Mouse (Mus musculus): ENCODE measurements around the gene En2. TPM values are rescaled to one million over a fixed set of nuclear protein-coding genes. Genes with fewer than 3 reads are reported as not detected.

Gene En2
- total and polyA plus RNA-seq, 3 experiments = 0.05 TPM; not detected in 2

DNA sequence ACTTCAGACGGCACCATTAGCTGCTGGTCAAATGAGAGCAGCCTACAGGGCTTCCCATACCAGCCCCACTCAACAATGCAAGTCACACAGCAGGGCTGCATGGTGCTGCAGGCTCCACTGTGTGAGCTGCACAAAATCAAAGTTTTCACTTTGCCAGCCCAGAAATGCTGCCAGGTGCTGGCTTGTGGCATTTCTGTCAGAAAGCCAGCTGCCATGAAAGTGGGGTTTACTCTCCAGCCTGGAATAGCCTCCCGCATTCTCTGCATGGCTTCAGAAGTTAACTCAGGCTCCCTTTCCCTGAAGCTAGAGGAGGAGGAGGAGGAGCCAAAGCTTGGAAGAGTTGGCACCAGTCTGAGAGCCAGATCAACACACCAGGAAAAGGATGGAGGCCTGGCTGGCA lies 29.1 kb upstream of the En2 start:
- no peaks in the 10 kb centered on the region for H3K36me3 ChIP-seq (ENCODE audit: control insufficient read depth, insufficient read depth, low read length)
- H3K4me1 ChIP-seq (ENCODE audit: control insufficient read depth, insufficient read depth, low read length) = no peaks in the 10 kb centered on the region
- no peaks in the 10 kb centered on the region for H3K79me2 ChIP-seq (replicated peaks; ENCODE audit: control insufficient read depth, insufficient read depth, low read length)
- TF ChIP-seq EP300 (IDR thresholded peaks at IDR 0.05; ENCODE audit: insufficient read depth, low read depth, low read length) (no peak), POLR2A (IDR thresholded peaks at IDR 0.05; ENCODE audit: insufficient read depth, low read depth, low read length) (no peak), CTCF (IDR thresholded peaks at IDR 0.05) (no peak)
- no peak for DNase-seq
- intact Hi-C loops (cut with DNase I) = no loop called here
- no peaks in the 10 kb centered on the region for H3K27me3 ChIP-seq (ENCODE audit: control insufficient read depth, insufficient read depth, low read length)
- no peak overlapping the region for H3K9ac ChIP-seq (ENCODE audit: low read depth, low read length)
- 36% methylated on average over 2 of the region's 2 CpGs for WGBS
- H3K27ac ChIP-seq = no peak overlapping the region
- no peak overlapping the region for H3K4me3 ChIP-seq

DNA sequence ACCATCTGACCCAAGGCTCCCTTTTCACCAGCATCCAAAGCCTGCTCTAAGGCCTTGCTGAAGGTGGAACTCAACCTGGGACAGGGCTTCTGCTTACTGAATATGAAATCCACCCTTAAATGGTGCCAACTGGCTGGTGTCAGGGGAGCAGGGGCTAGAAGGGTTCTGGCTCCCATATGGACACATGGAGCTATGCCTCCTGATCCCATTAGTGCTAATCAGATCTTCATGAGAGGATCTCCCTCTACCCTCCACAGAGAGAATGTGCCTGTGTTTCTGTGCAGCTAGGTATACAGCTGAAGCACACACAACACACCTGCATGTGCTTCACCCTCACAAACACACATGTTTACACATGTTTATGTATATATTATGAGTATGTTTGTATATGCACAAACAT lies 20.9 kb upstream of the En2 start:
- no peak overlapping the region for H3K4me3 ChIP-seq
- no peaks in the 10 kb centered on the region for H3K36me3 ChIP-seq (ENCODE audit: control insufficient read depth, insufficient read depth, low read length)
- DNase-seq = no peak
- no peaks in the 10 kb centered on the region for H3K27me3 ChIP-seq (ENCODE audit: control insufficient read depth, insufficient read depth, low read length)
- no peaks in the 10 kb centered on the region for H3K79me2 ChIP-seq (replicated peaks; ENCODE audit: control insufficient read depth, insufficient read depth, low read length)
- intact Hi-C loops (cut with DNase I) = no loop called here
- TF ChIP-seq CTCF (IDR thresholded peaks at IDR 0.05) (no peak), EP300 (IDR thresholded peaks at IDR 0.05; ENCODE audit: insufficient read depth, low read depth, low read length) (no peak), POLR2A (IDR thresholded peaks at IDR 0.05; ENCODE audit: insufficient read depth, low read depth, low read length) (no peak)
- H3K4me1 ChIP-seq (ENCODE audit: control insufficient read depth, insufficient read depth, low read length) = no peaks in the 10 kb centered on the region
- no peak overlapping the region for H3K27ac ChIP-seq
- no peak overlapping the region for H3K9ac ChIP-seq (ENCODE audit: low read depth, low read length)

DNA sequence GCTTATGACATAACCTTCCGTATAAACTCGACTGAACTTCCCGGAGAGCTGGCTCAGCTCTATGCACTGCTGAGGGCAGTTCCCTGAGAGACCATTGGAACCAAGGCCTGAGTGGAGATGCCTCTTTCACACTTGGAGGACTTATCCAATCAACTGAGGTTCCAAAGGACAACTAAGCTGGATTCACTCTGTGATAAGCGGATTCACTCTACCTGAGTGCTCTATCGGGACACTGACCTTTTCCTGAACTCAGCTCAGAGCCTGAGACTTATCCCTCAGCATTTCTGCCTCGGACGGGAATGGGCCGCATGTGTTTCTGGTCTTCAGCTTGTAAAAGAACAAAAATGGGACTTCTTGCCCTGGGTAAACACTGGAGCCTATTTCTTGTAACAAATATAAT lies 19.5 kb upstream of the En2 start:
- Histone ChIP-seq H3K36me3 (ENCODE audit: control insufficient read depth, insufficient read depth, low read length) (no peaks in the 10 kb centered on the region), H3K4me3 (no peak overlapping the region), H3K79me2 (replicated peaks; ENCODE audit: control insufficient read depth, insufficient read depth, low read length) (no peaks in the 10 kb centered on the region), H3K27me3 (ENCODE audit: control insufficient read depth, insufficient read depth, low read length) (no peaks in the 10 kb centered on the region), H3K9ac (ENCODE audit: low read depth, low read length) (no peak overlapping the region), H3K27ac (no peak overlapping the region), H3K4me1 (ENCODE audit: control insufficient read depth, insufficient read depth, low read length) (no peaks in the 10 kb centered on the region)
- WGBS = 74% methylated on average over 8 of the region's 8 CpGs
- no peak for DNase-seq
- intact Hi-C loops (cut with DNase I) = no loop called here
- TF ChIP-seq EP300 (IDR thresholded peaks at IDR 0.05; ENCODE audit: insufficient read depth, low read depth, low read length) (no peak), CTCF (IDR thresholded peaks at IDR 0.05) (no peak), POLR2A (IDR thresholded peaks at IDR 0.05; ENCODE audit: insufficient read depth, low read depth, low read length) (no peak)

DNA sequence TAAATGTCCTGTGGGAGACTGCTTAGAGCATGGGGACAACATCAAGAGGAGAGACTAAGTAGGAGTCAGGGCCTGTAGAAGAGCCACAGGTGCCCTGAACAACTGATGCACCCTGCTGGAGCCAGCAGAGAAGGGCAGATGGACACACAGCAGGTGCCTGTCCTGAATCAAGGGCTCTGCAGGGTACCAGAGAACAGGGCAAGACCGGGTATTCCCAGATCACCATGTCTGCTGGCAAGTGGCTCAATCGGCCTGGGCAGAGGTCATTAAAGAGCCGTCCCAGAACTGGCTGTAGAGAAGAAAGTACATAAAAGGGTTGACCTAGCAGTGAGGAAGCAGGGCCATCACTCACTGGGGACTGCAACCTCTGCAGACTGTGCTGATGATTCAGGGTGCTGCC lies 17.0 kb upstream of the En2 start:
- Histone ChIP-seq H3K27me3 (ENCODE audit: control insufficient read depth, insufficient read depth, low read length) (no peaks in the 10 kb centered on the region; the same call in 1 of the 2 replicates), H3K79me2 (replicated peaks; ENCODE audit: control insufficient read depth, insufficient read depth, low read length) (no peaks in the 10 kb centered on the region), H3K9ac (ENCODE audit: low read depth, low read length) (no peak overlapping the region), H3K36me3 (ENCODE audit: control insufficient read depth, insufficient read depth, low read length) (no peaks in the 10 kb centered on the region), H3K4me1 (ENCODE audit: control insufficient read depth, insufficient read depth, low read length) (no peaks in the 10 kb centered on the region), H3K4me3 (no peak overlapping the region), H3K27ac (no peak overlapping the region)
- intact Hi-C loops (cut with DNase I) = no loop called here
- DNase-seq = no peak
- WGBS = 48% methylated on average over 3 of the region's 3 CpGs
- TF ChIP-seq CTCF (IDR thresholded peaks at IDR 0.05) = no peak
- no peak for TF ChIP-seq EP300 (IDR thresholded peaks at IDR 0.05; ENCODE audit: insufficient read depth, low read depth, low read length)
- TF ChIP-seq POLR2A (IDR thresholded peaks at IDR 0.05; ENCODE audit: insufficient read depth, low read depth, low read length) = no peak

DNA sequence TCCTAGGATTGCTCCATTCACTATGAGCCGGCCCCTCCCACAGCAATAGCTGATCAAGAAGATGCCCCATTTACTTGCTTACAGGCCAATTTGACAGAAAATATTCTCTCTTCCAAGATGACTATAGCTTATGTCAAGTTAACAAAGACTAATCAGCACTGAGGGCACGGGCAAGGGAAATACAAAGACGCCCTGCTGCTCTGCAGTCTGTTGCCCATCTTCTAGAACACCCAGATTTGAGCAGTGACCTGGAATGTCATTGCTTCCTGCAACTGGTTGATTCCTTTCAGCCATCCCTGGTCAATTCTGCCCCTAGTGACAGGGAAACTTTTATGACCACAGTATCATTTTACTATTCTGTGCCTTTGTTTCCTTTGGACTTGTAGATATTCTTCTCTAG lies 16.1 kb upstream of the En2 start:
- intact Hi-C loops (cut with DNase I) = no loop called here

DNA sequence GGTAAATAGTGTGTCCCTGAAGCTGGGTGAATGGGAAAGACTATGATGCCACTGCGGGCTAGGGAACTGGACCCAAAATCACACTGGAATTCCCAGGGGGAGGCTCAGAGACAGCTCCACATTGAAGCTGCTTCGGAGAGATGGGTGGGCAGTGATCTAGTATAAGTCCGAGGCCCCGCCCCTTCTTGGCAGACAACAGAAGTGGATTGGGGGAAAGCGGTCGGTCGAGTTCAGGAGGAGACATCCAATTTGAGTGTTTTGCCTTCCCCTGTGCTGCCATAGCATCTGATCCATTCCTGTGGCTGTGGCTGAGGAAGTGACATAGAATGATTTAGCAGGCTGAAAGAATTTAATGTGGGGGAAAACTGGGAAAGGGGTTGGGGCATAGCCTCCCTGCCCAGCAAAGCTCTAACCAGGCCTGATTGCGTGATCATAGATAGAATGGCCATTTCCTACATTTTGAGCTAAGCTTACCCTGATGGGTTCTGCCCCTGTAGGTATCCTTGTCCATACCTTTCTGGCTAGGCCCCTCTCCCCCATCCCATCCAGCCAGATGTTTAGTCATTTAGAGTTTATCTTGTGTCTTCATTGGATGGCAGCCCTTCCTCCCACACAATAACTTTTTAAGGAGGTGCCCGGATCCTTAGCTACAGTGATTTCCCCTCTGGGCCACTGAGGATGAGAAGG lies 8.3 kb upstream of the En2 start:
- WGBS = 16% methylated on average over 9 of the region's 9 CpGs
- TF ChIP-seq CTCF (IDR thresholded peaks at IDR 0.05) (no peak), POLR2A (IDR thresholded peaks at IDR 0.05; ENCODE audit: insufficient read depth, low read depth, low read length) (no peak), EP300 (IDR thresholded peaks at IDR 0.05; ENCODE audit: insufficient read depth, low read depth, low read length) (no peak)

More for the DNA sequence above, 16.1 kb upstream of the En2 start:
- H3K27ac ChIP-seq = no peak overlapping the region
- 75% methylated on average over 3 of the region's 3 CpGs for WGBS
- H3K4me1 ChIP-seq (ENCODE audit: control insufficient read depth, insufficient read depth, low read length) = no peaks in the 10 kb centered on the region
- H3K27me3 ChIP-seq (ENCODE audit: control insufficient read depth, insufficient read depth, low read length) = no peaks in the 10 kb centered on the region; the same call in 1 of the 2 replicates
- no peak for DNase-seq
- H3K79me2 ChIP-seq (replicated peaks; ENCODE audit: control insufficient read depth, insufficient read depth, low read length) = no peaks in the 10 kb centered on the region
- H3K4me3 ChIP-seq = no peak overlapping the region
- H3K36me3 ChIP-seq (ENCODE audit: control insufficient read depth, insufficient read depth, low read length) = no peaks in the 10 kb centered on the region
- TF ChIP-seq POLR2A (IDR thresholded peaks at IDR 0.05; ENCODE audit: insufficient read depth, low read depth, low read length) = no peak
- no peak for TF ChIP-seq CTCF (IDR thresholded peaks at IDR 0.05)
- no peak for TF ChIP-seq EP300 (IDR thresholded peaks at IDR 0.05; ENCODE audit: insufficient read depth, low read depth, low read length)
- no peak overlapping the region for H3K9ac ChIP-seq (ENCODE audit: low read depth, low read length)

More for the DNA sequence above, 8.3 kb upstream of the En2 start:
- Histone ChIP-seq H3K4me3 (no peak overlapping the region), H3K4me1 (ENCODE audit: control insufficient read depth, insufficient read depth, low read length) (no peaks in the 10 kb centered on the region), H3K9ac (ENCODE audit: low read depth, low read length) (no peak overlapping the region), H3K79me2 (replicated peaks; ENCODE audit: control insufficient read depth, insufficient read depth, low read length) (no peaks in the 10 kb centered on the region), H3K27ac (no peak overlapping the region), H3K36me3 (ENCODE audit: control insufficient read depth, insufficient read depth, low read length) (no peaks in the 10 kb centered on the region), H3K27me3 (ENCODE audit: control insufficient read depth, insufficient read depth, low read length) (peaks cover 25% of the 10 kb centered on the region)
- intact Hi-C loops (cut with DNase I) = loop anchor here (5.0 kb wide), 1 partner anchor 40 kb away; no protein-coding TSS in a partner anchor
- DNase-seq = no peak
